Mouse (Mus musculus): ENCODE measurements around the gene Abca4.

The Abca4 gene

GRCm38 (mm10) chr3:122170621-122171309, 126.5 kb downstream of the Abca4 start:
- no peak for DNase-seq (ENCODE audit: low spot score)

- DNase-seq (ENCODE audit: low spot score), result no peak
Measured at GRCm38 (mm10) chr3:122173526-122174150, 129.4 kb downstream of the Abca4 start.

GRCm38 (mm10) chr3:122176018-122176417, 131.8 kb downstream of the Abca4 start:
- DNase-seq (ENCODE audit: low spot score), result no peak

- DNase-seq (ENCODE audit: low spot score), result no peak
Measured at GRCm38 (mm10) chr3:122176706-122177390, 132.6 kb downstream of the Abca4 start.

GRCm38 (mm10) chr3:122184109-122184508, 139.9 kb downstream of the Abca4 start:
- DNase-seq (ENCODE audit: low spot score), result no peak

GRCm38 (mm10) chr3:122186975-122187374, 142.7 kb downstream of the Abca4 start:
- DNase-seq (ENCODE audit: low spot score), result no peak

GRCm38 (mm10) chr3:122196621-122197298, 152.5 kb downstream of the Abca4 start:
- no peak for DNase-seq (ENCODE audit: low spot score)

GRCm38 (mm10) chr3:122198532-122198931, 154.3 kb downstream of the Abca4 start:
- DNase-seq (ENCODE audit: low spot score), result no peak

- DNase-seq (ENCODE audit: low spot score), result no peak
Measured at GRCm38 (mm10) chr3:122198966-122199381, 154.7 kb downstream of the Abca4 start.

GRCm38 (mm10) chr3:122199600-122199999, 155.4 kb downstream of the Abca4 start:
- no peak for DNase-seq (ENCODE audit: low spot score)

GRCm38 (mm10) chr3:122200017-122200416, 155.8 kb downstream of the Abca4 start:
- no peak for DNase-seq (ENCODE audit: low spot score)

GRCm38 (mm10) chr3:122200447-122200846, 156.2 kb downstream of the Abca4 start:
- no peak for DNase-seq (ENCODE audit: low spot score)

GRCm38 (mm10) chr3:122202307-122202732, 158.1 kb downstream of the Abca4 start:
- DNase-seq (ENCODE audit: low spot score), result no peak

GRCm38 (mm10) chr3:122203675-122204329, 159.6 kb downstream of the Abca4 start:
- DNase-seq (ENCODE audit: low spot score), result no peak

- no peak for DNase-seq (ENCODE audit: low spot score)
Measured at GRCm38 (mm10) chr3:122205753-122206152, 161.5 kb downstream of the Abca4 start.

- DNase-seq (ENCODE audit: low spot score), result no peak
Measured at GRCm38 (mm10) chr3:122206279-122207070, 162.2 kb downstream of the Abca4 start.

GRCm38 (mm10) chr3:122207766-122208165, 163.5 kb downstream of the Abca4 start:
- DNase-seq (ENCODE audit: low spot score), result no peak

GRCm38 (mm10) chr3:122208296-122209225, 164.3 kb downstream of the Abca4 start:
- no peak for DNase-seq (ENCODE audit: low spot score)

GRCm38 (mm10) chr3:122209511-122209910, 165.3 kb downstream of the Abca4 start:
- DNase-seq (ENCODE audit: low spot score), result no peak

- DNase-seq (ENCODE audit: low spot score), result no peak
Measured at GRCm38 (mm10) chr3:122210434-122210833, 166.2 kb downstream of the Abca4 start.
